Mouse (Mus musculus): ENCODE data around the gene Gm20388. TPM values are rescaled to one million over a fixed set of nuclear protein-coding genes. Genes with fewer than 3 reads are reported as not detected.

Gene Gm20388
- polyA plus RNA-seq, 1 experiment from 2014 or later, result not detected

GRCm38 (mm10) chr8:124270904-124271303 lies 4360.3 kb downstream of the Gm20388 start:
- H3K27ac ChIP-seq (replicated peaks), result no peak overlapping the region
- H3K27me3 ChIP-seq (ENCODE audit: control insufficient read depth, insufficient read depth, low read length), result no peaks in the 10 kb centered on the region
- no peaks in the 10 kb centered on the region for H3K9me3 ChIP-seq (ENCODE audit: control insufficient read depth, low read length)
- no peak for TF ChIP-seq CTCF (IDR thresholded peaks at IDR 0.05; ENCODE audit: low read depth)
- no peak for TF ChIP-seq EP300 (optimal IDR thresholded peaks at IDR 0.05)
- no peak overlapping the region for H3K4me3 ChIP-seq (ENCODE audit: low read depth, low read length)
- H3K9ac ChIP-seq (ENCODE audit: low read length), result no peak overlapping the region
- no peaks in the 10 kb centered on the region for H3K36me3 ChIP-seq (ENCODE audit: control insufficient read depth, insufficient read depth, low read length)
- ATAC-seq (ENCODE audit: low FRiP score, low TSS enrichment), result no peak
- DNase-seq (ENCODE audit: low spot score), result no peak
- no peak overlapping the region for H3K4me2 ChIP-seq (replicated peaks; ENCODE audit: low read depth)
- no peaks in the 10 kb centered on the region; the same call in 1 of the 2 replicates for H3K4me1 ChIP-seq (replicated peaks; ENCODE audit: control insufficient read depth, insufficient read depth)
- 62% methylated on average over 11 of the region's 11 CpGs for WGBS

- no peak for ATAC-seq (ENCODE audit: low FRiP score, low TSS enrichment)
- 85% methylated on average over 12 of the region's 12 CpGs for WGBS
- no peaks in the 10 kb centered on the region for H3K9me3 ChIP-seq (ENCODE audit: control insufficient read depth, low read length)
- H3K4me3 ChIP-seq (ENCODE audit: low read depth, low read length), result no peak overlapping the region
- TF ChIP-seq CTCF (IDR thresholded peaks at IDR 0.05; ENCODE audit: low read depth), result no peak
- no peak for TF ChIP-seq EP300 (optimal IDR thresholded peaks at IDR 0.05)
- no peaks in the 10 kb centered on the region for H3K27me3 ChIP-seq (ENCODE audit: control insufficient read depth, insufficient read depth, low read length)
- H3K4me2 ChIP-seq (replicated peaks; ENCODE audit: low read depth), result no peak overlapping the region
- H3K4me1 ChIP-seq (replicated peaks; ENCODE audit: control insufficient read depth, insufficient read depth), result no peaks in the 10 kb centered on the region; the same call in 1 of the 2 replicates
- H3K36me3 ChIP-seq (ENCODE audit: control insufficient read depth, insufficient read depth, low read length), result no peaks in the 10 kb centered on the region
- no peak overlapping the region for H3K27ac ChIP-seq (replicated peaks)
- no peak for DNase-seq (ENCODE audit: low spot score)
- H3K9ac ChIP-seq (ENCODE audit: low read length), result no peak overlapping the region
Observed at GRCm38 (mm10) chr8:124271518-124271917, 4360.9 kb downstream of the Gm20388 start.

GRCm38 (mm10) chr8:124272792-124273191 lies 4362.2 kb downstream of the Gm20388 start:
- DNase-seq (ENCODE audit: low spot score), result no peak
- Histone ChIP-seq H3K4me2 (replicated peaks; ENCODE audit: low read depth) (no peak overlapping the region), H3K36me3 (ENCODE audit: control insufficient read depth, insufficient read depth, low read length) (no peaks in the 10 kb centered on the region), H3K4me1 (replicated peaks; ENCODE audit: control insufficient read depth, insufficient read depth) (no peaks in the 10 kb centered on the region; the same call in 1 of the 2 replicates), H3K9me3 (ENCODE audit: control insufficient read depth, low read length) (no peaks in the 10 kb centered on the region), H3K27ac (replicated peaks) (no peak overlapping the region), H3K27me3 (ENCODE audit: control insufficient read depth, insufficient read depth, low read length) (no peaks in the 10 kb centered on the region), H3K9ac (ENCODE audit: low read length) (no peak overlapping the region), H3K4me3 (ENCODE audit: low read depth, low read length) (no peak overlapping the region)
- 59% methylated on average over 3 of the region's 3 CpGs for WGBS
- ATAC-seq (ENCODE audit: low FRiP score, low TSS enrichment), result no peak
- TF ChIP-seq EP300 (optimal IDR thresholded peaks at IDR 0.05) (no peak), CTCF (IDR thresholded peaks at IDR 0.05; ENCODE audit: low read depth) (no peak)

GRCm38 (mm10) chr8:124273606-124274218 lies 4363.1 kb downstream of the Gm20388 start:
- Histone ChIP-seq H3K27ac (replicated peaks) (no peak overlapping the region), H3K4me2 (replicated peaks; ENCODE audit: low read depth) (no peak overlapping the region), H3K4me1 (replicated peaks; ENCODE audit: control insufficient read depth, insufficient read depth) (peaks cover 3% of the 10 kb centered on the region), H3K4me3 (ENCODE audit: low read depth, low read length) (no peak overlapping the region), H3K27me3 (ENCODE audit: control insufficient read depth, insufficient read depth, low read length) (no peaks in the 10 kb centered on the region), H3K9ac (ENCODE audit: low read length) (no peak overlapping the region), H3K36me3 (ENCODE audit: control insufficient read depth, insufficient read depth, low read length) (no peaks in the 10 kb centered on the region), H3K9me3 (ENCODE audit: control insufficient read depth, low read length) (no peaks in the 10 kb centered on the region)
- no peak for DNase-seq (ENCODE audit: low spot score)
- ATAC-seq (ENCODE audit: low FRiP score, low TSS enrichment), result no peak
- 69% methylated on average over 8 of the region's 8 CpGs for WGBS
- no peak for TF ChIP-seq CTCF (IDR thresholded peaks at IDR 0.05; ENCODE audit: low read depth)

- Histone ChIP-seq H3K9ac (ENCODE audit: low read length) (no peak overlapping the region), H3K36me3 (ENCODE audit: control insufficient read depth, insufficient read depth, low read length) (no peaks in the 10 kb centered on the region), H3K27ac (replicated peaks) (no peak overlapping the region), H3K9me3 (ENCODE audit: control insufficient read depth, low read length) (no peaks in the 10 kb centered on the region), H3K27me3 (ENCODE audit: control insufficient read depth, insufficient read depth, low read length) (no peaks in the 10 kb centered on the region), H3K4me1 (replicated peaks; ENCODE audit: control insufficient read depth, insufficient read depth) (peaks cover 3% of the 10 kb centered on the region), H3K4me2 (replicated peaks; ENCODE audit: low read depth) (no peak overlapping the region), H3K4me3 (ENCODE audit: low read depth, low read length) (no peak overlapping the region)
- no peak for ATAC-seq (ENCODE audit: low FRiP score, low TSS enrichment)
- DNase-seq (ENCODE audit: low spot score), result no peak
- WGBS, result 58% methylated on average over 10 of the region's 10 CpGs
- TF ChIP-seq EP300 (optimal IDR thresholded peaks at IDR 0.05) (no peak), CTCF (IDR thresholded peaks at IDR 0.05; ENCODE audit: low read depth) (no peak)
Observed at GRCm38 (mm10) chr8:124274441-124275120, 4363.9 kb downstream of the Gm20388 start.

GRCm38 (mm10) chr8:124275377-124276071 lies 4364.9 kb downstream of the Gm20388 start:
- Histone ChIP-seq H3K9ac (ENCODE audit: low read length) (no peak overlapping the region), H3K27me3 (ENCODE audit: control insufficient read depth, insufficient read depth, low read length) (no peaks in the 10 kb centered on the region), H3K27ac (replicated peaks) (no peak overlapping the region), H3K4me1 (replicated peaks; ENCODE audit: control insufficient read depth, insufficient read depth) (peaks cover 3% of the 10 kb centered on the region), H3K4me3 (ENCODE audit: low read depth, low read length) (no peak overlapping the region), H3K36me3 (ENCODE audit: control insufficient read depth, insufficient read depth, low read length) (no peaks in the 10 kb centered on the region), H3K9me3 (ENCODE audit: control insufficient read depth, low read length) (no peaks in the 10 kb centered on the region), H3K4me2 (replicated peaks; ENCODE audit: low read depth) (no peak overlapping the region)
- ATAC-seq (ENCODE audit: low FRiP score, low TSS enrichment) (no peak), DNase-seq (ENCODE audit: low spot score) (no peak)
- WGBS, result 89% methylated on average over 10 of the region's 10 CpGs
- TF ChIP-seq CTCF (IDR thresholded peaks at IDR 0.05; ENCODE audit: low read depth), result no peak
